Mouse (Mus musculus): Measurements from ENCODE around the gene Atp6v1d.

DNA sequence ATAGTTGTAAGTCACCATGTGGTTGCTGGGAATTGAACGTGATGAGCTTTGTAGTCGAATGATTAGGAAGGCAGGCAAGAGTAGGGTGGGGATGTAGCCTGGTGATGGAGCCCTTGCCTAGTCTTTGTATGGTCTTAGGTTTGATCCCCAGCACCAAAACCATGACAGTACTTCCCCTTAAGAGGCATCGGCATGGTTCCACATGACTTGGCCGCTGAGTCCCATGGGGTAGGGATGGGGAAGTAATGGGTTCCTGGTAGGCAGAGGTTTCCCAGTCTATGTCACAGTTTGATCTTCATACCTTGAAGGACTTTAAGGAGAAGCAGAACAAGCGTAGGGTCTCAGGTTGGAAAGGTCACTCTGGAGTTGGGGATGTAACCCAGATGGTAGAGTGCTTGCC, 40.0 kb upstream of the Atp6v1d start:
- TF ChIP-seq POLR2A (IDR thresholded peaks at IDR 0.05; ENCODE audit: insufficient read depth, low read length), result no peak
- no peak for TF ChIP-seq CTCF (IDR thresholded peaks at IDR 0.05; ENCODE audit: low read depth, low read length)
